Mouse (Mus musculus): ENCODE data around the gene Rpgrip1l. TPM values are rescaled to one million over a fixed set of nuclear protein-coding genes. Genes with fewer than 3 reads are reported as not detected.

Rpgrip1l gene
- 0.39 and 1.1 TPM in 2 replicates for polyA plus RNA-seq (2012; rRNA removed; ENCODE audit: low replicate concordance)

DNA sequence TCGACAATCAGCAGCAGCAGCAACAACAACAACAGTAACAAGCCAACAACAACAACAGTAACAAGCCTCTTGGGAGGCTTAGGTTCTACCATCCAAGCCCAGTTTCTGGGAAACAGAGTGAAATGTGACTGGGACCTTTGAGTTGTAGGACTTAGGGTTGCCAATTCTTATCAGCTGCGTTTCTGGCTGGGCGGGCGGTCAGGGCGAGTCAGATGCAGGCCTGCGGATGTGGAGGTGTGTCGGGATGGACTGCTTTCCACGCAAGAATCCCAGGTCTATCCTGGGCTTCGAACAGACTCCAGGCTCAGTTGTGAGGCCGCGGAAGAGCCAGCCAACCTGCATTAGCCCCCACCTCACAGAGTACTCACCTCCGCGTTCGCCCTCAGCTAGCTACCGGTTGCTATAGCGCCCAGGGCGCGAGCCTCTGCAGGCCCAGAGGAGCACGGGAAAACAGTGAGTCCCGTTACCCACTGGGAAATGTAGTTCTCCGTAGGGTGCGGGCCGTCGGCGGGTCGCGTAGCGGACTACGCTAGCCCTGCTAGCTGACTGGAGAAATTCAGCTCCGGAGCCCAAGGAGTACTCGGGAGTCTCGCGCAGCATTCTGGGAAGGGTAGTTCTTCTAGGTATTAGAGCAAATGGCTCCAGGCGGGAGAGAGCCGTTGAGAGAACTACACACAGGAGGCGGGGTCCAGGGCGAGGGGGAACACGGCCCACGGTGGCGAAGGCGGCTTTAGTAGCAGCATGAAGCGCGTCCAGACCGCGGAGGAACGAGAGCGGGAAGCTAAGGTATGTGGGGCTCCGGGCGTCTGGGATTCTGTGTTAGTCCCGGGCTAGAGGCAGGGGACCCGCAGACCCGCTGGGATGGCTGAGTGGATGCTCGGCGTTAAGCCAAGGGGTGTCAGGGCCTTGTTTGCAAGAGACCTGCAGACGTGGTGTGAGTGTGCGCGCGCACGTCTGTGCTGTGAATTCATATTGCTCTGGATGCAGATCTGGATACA, at the start of gene Rpgrip1l, which contains the start of gene Fto:
Gene Rpgrip1l, minus strand, starts transcription at position 428 of the 998 bp plus-strand sequence.
Gene Fto, plus strand, starts transcription at position 691 of the 998 bp plus-strand sequence.

DNA sequence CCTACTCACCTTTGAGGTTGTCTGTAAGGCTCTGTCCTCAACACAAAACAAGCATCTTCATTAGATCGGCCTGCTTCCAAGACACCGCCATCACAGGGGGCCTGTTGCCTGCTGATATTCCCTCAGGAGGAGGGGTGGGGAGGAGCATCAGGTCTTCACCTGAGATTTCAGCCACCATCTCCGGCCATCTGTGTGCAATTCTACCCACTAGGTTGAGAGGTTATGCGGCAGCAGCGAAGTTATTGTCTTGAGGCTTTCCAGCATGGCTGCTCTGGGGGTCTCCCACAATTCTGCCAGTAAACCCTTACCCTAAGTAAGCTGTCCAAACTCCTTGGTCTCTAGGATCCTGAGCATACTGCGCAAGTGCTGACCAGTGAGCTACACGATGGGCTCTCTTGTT, 113.2 kb downstream of the Rpgrip1l start, which contains the start of gene Aktip:
Gene Aktip, minus strand, starts transcription at position 101 of the 400 bp plus-strand sequence.

Other genes starting within 250 kb of the Rpgrip1l start
- 20.7 and 35.3 TPM in 2 replicates for gene Rbl2, start 243.2 kb downstream of the Rpgrip1l start, polyA plus RNA-seq (2012; rRNA removed; ENCODE audit: low replicate concordance)
- 24.1 and 67.8 TPM in 2 replicates for gene Aktip, start 113.3 kb downstream of the Rpgrip1l start, polyA plus RNA-seq (2012; rRNA removed; ENCODE audit: low replicate concordance)
- gene Fto, start 263 bp upstream of the Rpgrip1l start, polyA plus RNA-seq (2012; rRNA removed; ENCODE audit: low replicate concordance): 25.8 and 51.3 TPM in 2 replicates